Mouse (Mus musculus) ovary, postnatal 10 days (tissue): ENCODE results near the gene AC161166.1.
"Not testable (repeated sequence)": the region's sequence is repeated elsewhere in the genome, so short reads cannot be mapped to it uniquely, and the experiment has no call there.

Experiments used
- DNase-seq: peaks from one replicate; pipeline ENCODE4 v3.0.0; 2022; ENCODE audit warnings: low spot score

Gene AC161166.1

DNA sequence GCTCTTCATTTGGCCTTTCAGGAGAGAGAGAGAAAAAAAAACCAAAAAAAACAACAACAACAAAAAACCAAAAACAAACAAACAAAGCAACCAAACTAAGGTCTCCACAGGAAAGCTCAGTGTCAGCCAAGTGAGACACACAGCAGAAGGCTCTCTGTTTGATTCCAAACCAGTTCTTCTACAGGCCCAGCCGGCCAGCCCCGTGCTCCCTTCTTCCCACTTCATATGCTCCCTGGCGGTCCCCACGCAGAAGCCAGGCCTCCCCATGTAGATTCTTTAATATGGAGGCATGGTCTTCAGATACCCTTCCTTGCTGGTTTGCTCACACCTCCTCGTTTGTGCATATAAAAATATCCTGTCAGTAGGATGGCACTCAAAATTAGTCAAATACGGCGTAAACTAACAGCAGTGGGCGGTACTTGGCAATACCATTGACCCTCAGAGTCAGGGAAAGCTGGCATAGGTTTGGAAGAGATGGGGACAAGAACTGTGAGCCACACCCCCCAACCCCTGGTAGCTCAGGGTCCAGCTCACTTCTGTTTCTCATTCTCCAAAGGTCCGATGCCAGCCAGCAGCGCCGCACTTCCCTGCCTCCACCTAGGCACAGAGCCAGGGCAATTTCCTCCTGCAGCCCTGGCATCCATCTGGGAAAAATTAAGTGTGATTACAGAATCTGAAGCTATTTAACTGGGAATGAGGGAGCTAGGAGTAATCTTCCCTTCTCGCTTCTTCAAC lies 13.6 kb upstream of the AC161166.1 start:
- no peak for DNase-seq

DNA sequence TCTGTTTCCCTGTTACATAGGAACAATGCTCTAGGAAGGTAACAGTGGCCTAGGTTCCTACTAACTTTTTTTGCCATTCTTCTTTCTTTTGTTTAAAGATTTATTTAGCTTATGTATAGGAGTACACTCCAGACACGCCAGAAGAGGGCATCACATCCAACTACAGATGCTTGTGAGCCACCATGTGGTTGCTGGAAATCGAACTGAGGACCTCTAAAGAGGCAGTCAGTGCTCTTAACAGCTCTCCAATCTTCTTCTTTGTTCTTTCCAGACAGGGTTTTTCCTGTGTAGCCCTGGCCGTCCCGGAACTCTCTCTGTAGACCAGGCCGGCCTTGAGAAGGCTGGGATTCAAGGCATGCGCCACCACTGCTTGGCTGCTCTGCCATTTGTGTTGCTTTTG lies 12.7 kb upstream of the AC161166.1 start:
- no peak for DNase-seq

DNA sequence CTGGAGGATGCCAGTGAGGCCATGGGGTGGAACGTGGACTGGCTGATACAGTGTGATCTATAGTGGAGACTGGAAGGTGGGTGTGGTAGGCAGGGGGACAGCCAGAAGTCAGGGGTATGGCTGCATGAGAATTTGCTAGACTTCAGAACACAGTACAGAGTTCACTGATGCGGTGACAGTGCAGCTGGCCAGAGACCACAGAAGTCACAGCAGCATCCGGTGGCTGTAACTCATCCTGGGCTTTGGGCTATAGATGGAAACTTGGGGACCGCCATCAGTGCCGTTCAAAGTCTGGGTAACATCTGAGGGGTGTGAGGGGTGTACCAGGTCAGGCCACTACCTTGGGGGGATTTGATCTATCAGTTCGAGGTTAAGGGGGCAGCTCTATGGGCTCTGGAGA lies 11.5 kb upstream of the AC161166.1 start:
- DNase-seq: no peak

DNA sequence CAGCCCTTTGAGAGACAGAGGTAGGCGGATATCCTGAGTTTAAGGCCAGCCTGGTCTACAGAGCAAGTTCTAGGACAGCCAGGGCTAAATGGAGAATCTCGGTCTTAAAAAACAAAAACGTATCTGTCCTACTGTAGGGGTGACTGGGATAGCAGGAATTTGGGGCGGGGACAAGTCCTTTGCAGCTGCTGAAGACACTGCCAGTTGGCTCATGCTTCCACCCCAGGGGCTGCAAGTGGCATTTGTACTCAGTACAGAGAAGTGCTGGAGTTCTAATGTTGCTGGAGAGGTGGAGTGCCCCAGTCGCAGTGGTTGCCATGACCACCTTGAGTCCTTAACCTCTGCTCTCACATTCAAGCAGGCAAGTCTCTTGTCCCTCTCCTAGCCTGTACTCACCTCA lies 10.6 kb upstream of the AC161166.1 start:
- no peak for DNase-seq

DNA sequence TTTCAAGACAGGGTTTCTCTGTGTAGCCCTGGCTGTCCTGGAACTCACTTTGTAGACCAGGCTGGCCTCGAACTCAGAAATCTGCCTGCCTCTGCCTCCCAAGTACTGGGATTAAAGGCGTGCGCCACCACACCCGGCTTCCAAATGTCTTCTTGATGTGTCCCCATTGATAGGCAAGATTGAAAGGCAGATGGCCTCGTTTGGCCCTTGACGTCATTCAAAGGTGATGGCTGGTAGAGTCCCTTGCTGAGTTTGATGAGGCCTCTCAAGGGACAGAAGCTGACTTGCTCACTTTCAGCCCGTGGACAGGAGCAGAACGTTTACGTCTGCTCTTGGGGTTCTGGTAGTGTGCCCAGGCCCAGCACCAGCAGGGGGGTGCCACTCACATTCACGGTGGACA lies 7.8 kb upstream of the AC161166.1 start:
- DNase-seq: not testable (repeated sequence)

DNA sequence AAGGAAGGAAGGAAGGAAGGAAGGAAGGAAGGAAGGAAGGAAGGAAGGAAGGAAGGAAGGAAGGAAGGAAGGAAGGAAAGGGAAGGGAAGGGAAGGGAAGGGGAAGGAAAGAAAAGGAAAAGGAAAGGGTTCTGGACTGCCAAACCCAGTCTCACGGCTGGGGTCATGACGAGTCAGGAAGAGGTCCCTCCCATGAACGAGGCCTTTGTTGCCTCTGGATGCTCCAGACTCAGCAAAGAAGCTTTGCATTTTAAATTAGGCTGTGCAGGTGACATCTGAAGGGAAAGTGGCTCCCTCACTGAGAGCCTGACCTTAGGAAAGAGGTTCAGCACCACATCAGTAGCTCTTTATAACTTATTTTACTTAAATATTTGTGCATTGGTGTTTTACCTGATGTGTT lies 6.9 kb upstream of the AC161166.1 start:
- no peak for DNase-seq

DNA sequence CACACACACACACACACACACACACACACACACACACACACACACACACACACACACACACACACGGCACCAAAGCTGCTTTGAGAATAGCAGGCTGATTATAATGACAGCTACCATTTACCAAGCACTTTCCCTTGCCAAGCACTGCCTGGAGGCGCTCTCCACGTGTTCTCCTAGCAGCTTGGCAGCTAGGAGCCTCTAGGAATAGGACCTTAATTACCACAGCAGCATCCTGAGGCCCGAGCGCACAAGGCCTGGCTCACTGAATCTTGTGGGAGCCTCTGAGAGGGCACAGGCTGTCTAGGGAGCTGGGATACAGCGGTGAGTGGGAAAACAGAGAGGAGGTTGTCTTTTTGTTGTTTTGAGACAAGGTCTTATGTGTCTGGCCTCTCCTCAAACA lies 5.4 kb upstream of the AC161166.1 start:
- no peak for DNase-seq

DNA sequence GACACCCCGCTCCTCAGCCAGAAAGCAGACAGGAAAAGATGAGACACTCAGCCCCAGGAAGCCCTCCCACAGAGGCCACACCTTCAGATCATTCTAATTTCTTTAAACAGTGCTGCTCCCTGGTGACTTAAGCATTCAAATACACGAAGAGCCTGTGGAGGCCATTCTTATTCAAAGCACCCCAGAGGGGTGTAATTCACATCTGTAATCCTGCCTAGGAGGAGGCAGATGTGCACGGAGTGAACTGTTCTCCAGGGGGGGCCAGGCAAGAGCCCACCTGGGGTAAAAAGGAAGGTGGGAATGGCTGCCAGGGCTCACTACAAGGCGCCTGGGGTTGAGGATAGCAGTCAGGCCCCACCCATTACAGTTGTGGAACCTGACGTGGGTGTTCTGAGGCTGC lies 4.8 kb upstream of the AC161166.1 start:
- no peak for DNase-seq

DNA sequence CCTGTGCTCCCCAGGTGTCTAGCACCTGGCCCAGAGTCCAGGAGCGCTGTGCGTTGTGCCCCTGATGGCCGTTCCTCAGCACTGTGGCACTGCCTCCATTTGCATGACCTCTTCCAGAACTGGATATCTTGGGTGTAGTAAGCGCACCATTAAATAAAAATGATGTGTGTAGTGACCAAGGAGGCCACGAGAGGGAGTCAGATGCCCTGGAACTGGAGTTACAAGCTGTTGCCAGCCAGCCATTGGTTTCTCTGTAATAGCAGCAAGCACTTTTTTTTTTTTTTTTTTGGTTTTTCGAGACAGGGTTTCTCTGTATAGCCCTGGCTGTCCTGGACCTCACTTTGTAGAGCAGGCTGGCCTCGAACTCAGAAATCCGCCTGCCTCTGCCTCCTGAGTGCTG lies 4.1 kb upstream of the AC161166.1 start:
- not testable (repeated sequence) for DNase-seq

DNA sequence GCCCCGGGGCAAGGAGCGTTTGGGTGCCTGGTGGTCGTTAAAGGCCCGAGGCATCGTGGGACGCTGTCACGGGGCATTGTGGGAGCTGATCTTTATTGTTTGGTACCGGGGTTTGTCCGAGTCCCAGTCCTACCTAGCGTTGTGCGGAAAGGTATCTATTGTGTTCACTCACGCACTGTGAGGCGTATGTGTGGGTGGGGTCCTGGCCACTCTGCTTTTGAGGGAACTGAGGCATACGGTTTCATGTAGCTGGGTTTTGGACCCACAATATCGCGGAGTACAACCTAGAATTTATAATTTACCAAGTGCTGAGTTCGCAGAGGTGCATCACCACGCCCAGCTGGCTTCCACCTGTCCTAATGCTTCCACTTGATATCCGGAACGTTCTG lies 4.5 kb downstream of the AC161166.1 start:
- no peak for DNase-seq

DNA sequence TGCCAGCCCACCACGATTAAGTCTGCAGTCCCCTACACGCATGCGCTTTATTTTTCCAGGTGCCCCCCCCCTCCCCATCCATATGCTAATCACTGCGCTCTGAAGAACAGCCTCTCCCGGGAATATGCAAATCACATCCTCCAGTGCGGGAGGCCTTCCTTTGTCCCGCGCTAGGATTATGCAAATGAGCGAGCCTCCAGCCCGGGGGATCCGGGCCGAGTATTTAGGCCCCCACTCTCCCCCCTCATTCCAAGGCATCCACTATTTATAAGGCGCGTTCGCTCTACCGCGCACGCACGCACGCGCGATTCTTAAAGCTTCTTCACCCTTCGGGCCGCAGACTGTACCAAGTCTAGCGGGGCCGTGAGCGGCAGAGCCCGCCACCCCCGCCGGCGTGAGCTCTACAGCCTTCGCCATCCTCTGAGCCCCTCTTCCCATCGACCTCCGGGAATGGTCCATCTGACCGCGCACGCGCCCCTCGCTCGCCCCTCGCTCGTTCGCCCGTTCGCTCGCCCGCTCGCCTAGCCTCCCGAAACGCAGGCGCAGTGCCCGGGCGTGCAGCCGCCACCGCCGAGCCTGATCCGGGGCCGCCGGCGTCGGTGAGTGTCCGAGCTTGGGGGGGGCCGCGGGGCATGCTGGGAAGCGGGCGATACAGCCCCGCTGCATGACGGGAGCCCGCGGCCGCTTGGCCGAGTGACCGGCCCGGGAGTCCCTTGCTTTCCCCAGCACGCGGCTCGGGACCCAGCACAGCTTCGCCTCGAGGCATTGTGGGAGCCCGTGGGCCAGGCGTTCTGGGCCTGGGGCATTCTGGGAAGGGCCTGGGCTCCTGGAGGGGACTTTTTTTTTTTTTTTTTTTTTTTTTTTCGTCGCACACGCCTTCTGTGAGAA lies 5.2 kb downstream of the AC161166.1 start, which contains the start of gene Zfp428:
Gene Zfp428, plus strand, starts transcription at position 169 of the 888 bp plus-strand sequence.
- DNase-seq: peak; percentile 75

DNA sequence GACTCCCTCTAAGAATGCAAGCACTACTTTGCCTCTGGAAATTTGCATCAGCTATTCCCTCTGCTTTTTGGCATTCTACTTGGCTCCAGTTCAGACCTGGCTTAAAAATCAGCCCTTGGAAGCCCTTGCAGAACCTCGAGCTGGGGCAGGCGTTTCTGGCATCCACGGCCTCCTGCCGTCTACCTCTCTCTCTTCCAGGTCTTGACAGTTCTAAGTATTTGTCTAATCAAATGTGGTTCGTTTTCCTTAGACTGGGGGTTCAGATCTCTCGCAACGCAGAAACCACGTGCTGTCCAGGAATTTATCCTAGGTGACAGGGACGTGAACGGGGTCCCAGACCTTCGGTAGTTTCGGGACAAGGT lies 5.8 kb downstream of the AC161166.1 start:
- DNase-seq: no peak

DNA sequence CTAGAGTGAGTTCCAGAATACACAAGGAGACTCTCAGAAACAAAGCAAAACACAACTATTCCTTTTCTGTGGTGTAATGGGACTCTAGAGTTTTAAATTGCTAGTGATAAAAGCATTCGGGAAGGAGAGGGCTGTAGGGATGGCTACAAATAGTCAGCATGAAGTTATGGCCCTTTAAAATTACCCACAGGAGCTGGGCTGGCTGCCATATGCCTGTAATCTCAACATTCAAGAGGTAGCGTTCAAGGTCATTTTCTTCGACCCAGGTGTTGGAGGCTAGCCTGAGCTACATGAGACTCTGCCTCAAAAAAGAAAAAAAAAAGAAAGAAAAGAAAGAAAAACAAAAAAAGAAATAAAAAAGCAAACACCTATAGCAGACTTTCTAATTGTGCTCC lies 6.2 kb downstream of the AC161166.1 start:
- DNase-seq: no peak

DNA sequence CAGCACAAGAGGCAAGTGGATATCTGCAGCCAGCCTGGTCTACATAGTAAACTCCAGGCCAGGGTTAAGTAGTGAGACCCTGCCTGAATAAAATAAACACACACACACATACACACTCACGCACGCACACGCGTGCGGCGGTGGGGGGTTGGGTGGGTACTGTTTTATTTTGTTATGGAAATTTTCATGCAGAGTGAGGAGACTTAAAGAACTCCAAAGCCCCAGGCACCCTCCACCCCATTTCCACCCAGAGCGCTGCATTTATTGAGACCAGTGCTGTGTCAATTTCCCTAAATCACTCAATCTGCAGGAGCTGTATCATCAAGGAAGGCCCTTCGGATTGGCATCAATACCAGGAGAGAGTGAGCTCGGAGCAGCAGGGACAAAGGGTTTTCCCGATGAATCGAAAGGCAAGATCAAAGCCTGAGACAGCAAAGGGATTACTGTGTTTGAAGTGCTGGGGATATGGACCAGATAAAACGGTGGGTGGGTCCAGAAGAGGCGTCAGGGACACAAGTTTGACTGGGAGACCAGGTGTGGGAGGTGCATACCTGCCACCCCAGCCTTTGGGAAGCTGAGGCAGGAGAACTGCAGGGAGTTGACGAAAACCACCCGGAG lies 6.7 kb downstream of the AC161166.1 start:
- no peak for DNase-seq

DNA sequence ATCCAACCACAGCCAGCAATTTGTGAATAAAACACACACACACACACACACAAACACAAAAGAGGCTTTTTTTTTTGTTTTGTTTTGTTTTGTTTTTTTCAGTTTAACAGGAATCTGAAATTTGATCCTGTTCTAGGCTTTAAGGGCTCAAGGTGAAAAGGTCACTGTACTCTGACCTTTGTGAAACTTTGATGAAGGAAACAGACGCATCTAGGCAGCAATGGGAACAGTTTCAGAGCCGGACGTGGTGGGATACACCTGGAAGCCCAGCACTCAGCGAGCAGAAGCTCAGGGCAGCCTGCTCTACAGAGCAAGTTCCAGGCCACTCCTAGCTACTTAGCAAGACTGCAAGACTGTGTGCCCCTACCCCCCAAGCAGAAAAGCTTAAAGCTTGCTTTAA lies 7.4 kb downstream of the AC161166.1 start:
- no peak for DNase-seq

DNA sequence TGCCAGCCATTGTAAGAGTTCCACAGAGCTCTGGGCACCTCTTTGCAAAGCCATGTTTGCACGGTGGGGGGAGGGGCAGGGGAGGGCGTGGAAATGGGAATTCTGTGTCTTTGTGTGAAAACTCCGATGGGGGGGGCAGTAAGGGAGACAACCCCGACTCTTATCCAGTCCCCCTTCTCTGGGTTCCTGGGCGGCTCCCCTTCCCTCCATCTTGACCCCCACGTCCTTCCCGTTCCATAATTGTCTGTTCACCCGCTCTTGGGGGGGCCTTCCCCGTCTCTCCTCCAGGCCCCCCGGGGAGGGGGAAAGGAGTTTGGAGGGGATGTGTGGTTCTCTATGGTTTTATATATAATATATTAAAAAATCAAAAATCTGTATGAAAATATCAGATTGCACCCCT lies 8.3 kb downstream of the AC161166.1 start:
- no peak for DNase-seq

DNA sequence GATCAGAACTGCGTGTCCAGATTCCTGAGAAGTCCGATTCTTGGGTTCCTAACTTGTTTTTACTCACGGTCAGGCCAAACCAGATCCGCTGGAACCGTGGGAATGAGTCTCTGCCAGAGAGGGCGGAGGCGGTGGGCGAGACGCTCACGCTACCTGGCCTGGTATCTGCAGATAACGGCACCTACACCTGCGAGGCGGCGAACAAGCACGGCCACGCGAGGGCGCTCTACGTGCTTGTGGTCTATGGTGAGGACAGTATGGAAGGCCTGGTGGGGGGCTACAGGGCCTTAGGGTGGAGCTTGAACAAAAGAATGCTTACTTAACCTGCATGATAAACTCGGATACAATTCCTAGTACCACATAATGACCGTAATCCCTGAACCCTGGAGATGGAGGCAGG lies 10.8 kb downstream of the AC161166.1 start:
- no peak for DNase-seq

DNA sequence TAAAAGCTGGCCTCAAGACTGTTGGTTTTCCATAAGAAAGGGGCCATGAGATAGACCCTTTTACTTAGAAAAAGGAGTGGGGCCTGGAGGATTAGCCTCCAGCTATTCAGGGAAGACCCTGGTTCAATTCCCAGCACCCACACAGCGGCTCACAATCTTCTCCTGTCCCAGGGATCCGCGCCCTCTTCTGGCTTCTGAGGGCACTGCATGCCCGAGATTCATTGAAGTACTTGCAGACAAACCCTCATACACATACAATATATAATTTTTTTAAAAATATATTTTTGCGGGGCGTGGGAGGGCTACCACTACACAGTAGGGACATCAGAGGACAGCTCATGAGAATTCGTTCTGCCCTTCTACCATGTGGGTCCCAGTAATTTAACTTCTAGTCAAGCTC lies 11.3 kb downstream of the AC161166.1 start:
- no peak for DNase-seq

DNA sequence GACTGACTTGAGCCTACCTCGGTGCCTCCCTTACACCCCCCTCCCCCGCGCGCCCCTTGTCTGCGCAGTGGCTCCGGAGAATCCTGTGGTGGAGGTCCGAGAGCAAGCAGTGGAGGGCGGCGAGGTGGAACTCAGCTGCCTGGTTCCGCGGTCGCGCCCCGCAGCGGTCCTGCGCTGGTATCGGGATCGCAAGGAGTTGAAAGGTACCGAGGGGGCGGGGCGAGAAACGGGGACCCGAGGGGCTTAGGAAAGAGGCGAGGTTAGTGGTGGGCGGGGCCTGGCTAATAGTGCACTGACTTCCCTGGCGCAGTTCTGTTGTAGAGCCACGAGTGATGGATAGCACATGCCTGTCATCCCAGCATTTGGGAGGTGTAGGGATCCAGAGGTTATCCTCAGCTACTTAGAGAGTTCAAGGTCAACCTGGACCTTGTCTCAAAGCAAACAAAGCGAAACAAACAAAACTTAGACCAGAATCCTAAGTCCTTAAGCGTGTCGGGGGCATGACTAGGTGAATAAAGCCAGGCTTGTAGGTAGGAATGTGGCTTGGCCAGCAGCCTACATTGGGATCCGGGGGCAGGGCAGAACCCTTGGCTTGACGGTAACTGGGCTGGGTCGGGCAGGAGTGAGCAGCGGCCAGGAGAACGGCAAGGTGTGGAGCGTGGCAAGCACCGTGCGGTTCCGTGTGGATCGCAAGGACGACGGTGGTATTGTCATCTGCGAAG lies 12.2 kb downstream of the AC161166.1 start:
- no peak for DNase-seq

DNA sequence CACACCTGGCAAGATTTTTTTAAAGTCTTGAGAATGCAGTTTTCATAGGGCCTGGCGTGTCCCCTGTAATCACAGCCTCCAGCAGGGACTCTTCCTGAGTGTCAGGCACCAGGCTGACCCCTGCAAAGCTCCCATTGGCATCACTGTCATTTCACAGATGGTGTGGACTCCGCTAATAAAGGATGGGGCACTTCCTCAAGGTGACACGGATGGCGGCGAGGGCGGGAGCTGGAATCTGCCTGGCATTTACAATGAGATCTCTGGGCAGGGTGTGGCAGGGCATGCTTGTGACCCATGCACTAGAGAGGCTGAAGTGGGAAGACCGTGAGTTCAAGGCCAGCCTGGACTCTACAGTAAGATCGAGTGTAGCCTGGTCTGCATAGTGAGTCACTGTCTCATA lies 24.0 kb downstream of the AC161166.1 start:
- DNase-seq: no peak

DNA sequence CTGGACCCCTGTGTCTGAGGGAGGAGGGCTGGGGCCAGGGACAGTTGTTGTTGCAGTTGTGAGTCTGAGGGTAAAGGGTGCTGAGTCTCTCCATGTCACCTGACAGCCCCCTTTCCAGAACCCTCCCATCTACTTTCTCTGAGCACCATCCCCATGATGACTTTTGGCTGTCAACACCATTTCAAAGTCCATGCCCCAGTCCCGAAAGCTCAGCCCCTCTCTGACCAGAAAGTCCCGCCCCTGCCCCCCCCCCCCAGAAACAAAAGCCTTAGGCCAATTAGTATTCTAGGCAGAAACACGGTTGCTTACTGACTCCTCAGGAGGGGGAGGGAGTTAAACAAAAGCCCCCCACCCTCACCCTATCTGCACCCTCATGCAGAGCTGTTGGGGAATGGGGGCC lies 24.9 kb downstream of the AC161166.1 start:
- no peak for DNase-seq

DNA sequence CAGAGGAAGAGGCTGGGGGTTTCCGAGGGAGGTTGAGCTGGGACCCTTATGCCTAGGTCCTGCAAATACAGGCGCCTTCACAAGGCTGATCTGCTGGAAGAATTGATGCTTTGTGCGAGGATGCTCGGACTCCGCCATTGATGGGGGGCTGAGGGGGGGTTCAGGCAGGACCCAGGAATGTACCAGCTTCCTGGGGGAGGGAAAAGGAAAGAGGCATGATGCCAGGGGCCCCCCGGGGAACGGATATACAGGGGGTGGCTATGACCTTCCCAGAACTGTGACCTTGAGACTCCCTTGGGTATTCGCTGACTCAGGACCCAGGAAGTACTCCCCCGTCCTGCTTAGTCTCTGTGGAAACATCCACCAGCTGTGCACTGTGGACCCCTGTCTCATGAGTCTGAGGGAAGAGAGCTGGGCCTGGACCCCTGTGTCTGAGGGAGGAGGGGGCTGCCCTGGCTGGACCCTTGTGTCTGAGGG lies 25.6 kb downstream of the AC161166.1 start:
- no peak for DNase-seq
